Mouse (Mus musculus): ENCODE data around the gene Itih5. TPM values are rescaled to one million over a fixed set of nuclear protein-coding genes. Genes with fewer than 3 reads are reported as not detected.

Itih5 gene
- 1 to 10 TPM; 2.1 to 2.7 TPM for total RNA-seq (2023)

DNA sequence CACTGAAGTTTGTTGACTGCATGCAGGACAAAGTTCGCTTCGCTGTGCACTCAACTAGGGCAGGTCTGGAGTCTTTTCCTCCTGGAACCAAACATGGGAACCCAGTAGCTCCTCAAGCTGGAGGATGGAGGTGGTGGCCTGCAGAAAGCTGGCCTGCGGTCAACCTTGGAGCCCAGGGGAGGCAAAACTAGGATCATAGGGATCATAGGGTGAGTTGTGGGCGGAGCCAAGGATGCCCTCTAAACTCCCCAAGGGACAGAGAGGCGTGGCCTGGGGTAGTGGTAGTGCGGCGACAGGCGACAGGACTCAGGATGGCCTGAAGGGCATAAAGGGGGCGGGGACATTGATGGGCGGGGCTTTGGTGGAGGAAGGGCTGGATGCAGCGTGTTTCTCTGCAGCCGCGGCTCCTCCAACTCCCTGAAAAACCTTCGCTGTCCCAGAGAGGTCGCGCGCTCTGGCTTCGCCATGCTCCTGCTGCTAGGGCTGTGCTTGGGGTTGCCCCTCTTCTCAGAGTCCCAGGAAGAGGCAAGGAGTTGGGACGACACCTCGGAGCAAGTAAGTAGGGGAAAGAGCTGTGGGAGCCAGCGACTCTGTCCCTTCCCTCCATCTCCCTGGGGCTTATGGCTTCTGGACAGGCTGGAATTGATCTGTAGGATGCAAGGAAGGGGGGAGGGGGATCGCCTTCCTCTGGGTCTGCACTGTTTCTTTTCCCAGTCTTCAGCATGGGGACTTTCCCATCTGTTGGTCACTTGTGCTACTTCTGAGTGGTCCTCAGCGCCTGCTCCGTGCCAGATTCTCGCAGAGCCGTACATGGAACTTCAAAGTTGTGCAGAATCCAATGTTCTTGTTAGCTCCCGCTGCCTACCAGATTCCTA is at the start of gene Itih5:
TSS of gene Itih5 (plus strand) at position 371 of the 875 bp plus-strand sequence.

DNA sequence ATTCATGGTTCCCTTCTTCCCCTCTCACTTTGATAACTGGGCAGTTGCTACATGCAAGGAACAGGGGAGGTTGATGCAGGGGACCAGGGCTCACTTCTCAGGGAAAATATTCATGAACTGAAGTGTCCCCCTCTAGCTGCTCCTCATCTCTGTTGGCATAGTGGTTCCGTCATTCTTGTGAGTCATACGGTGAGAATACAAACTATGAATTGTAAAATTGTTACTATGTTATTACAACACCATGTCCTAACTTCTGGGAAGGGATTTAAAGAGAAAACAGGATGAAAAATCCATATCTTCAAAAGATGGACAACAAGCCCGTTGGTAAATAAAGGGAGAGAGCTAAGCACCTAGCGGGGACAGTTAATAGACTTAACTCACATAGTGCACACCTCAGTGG is 22.1 kb upstream of the Itih5 start, which contains the start of gene Itih2:
TSS of gene Itih2 (minus strand) at position 101 of the 400 bp plus-strand sequence.

Other genes with a start within 250 kb of the Itih5 start
- gene Taf3, start 105.0 kb upstream of the Itih5 start, total RNA-seq (2023): 10 to 100 TPM; 24.3 to 24.6 TPM
- gene Atp5c1, start 73.1 kb upstream of the Itih5 start, total RNA-seq (2023): 100 to 1,000 TPM; 109 to 126 TPM
- gene Kin, start 73.0 kb upstream of the Itih5 start, total RNA-seq (2023): 10 to 100 TPM; 22.5 to 27.1 TPM
- not detected for gene Itih2, start 22.2 kb upstream of the Itih5 start, total RNA-seq (2023)
- 1 to 10 TPM; 1.1 to 1.6 TPM for gene Sfmbt2, start 216.9 kb downstream of the Itih5 start, total RNA-seq (2023)